Mouse (Mus musculus) kidney, embryonic 16.5 days (tissue): ENCODE data around the gene 5330417C22Rik. TPM values are rescaled to one million over a fixed set of nuclear protein-coding genes. Genes with fewer than 3 reads are reported as not detected.
A peak's percentile ranks its signal among the peaks of the same experiment; 100 is the strongest.
"Not testable (repeated sequence)": the region's sequence is repeated elsewhere in the genome, so short reads cannot be mapped to it uniquely, and the experiment has no call there.

Experiments used
- ATAC-seq: fragments of 200-750 bp; cut with Nextera tagmentation; 2 replicates; pipeline ENCODE4 v1.8.0; 2017; ENCODE audit warnings: moderate TSS enrichment; ENCODE audit not compliant: low FRiP score, low TSS enrichment
- H3K27ac ChIP-seq: fragments of 300-500 bp; sonication (generic); 2 replicates; pipeline ENCODE4 v1.5.1; 2014; ENCODE audit warnings: low read length
- H3K27me3 ChIP-seq: fragments of 300-500 bp; sonication (generic); 2 replicates; pipeline ENCODE4 v1.6.1; 2014; ENCODE audit warnings: low read length, control low read depth, mixed read lengths; ENCODE audit not compliant: insufficient read depth
- H3K36me3 ChIP-seq: fragments of 300-500 bp; sonication (generic); 2 replicates; pipeline ENCODE4 v1.6.1; 2014; ENCODE audit warnings: low read length, control low read depth, mixed read lengths; ENCODE audit not compliant: insufficient read depth
- H3K4me1 ChIP-seq: fragments of 300-500 bp; sonication (generic); 2 replicates; pipeline ENCODE4 v1.6.1; 2014; ENCODE audit warnings: low read length, control low read depth, mixed read lengths; ENCODE audit not compliant: insufficient read depth
- H3K4me2 ChIP-seq: fragments of 300-500 bp; sonication (generic); replicated peaks from 2 replicates; pipeline ENCODE4 v1.6.1; 2014; ENCODE audit warnings: low read depth, low read length
- H3K4me3 ChIP-seq: fragments of 300-500 bp; sonication (generic); 2 replicates; pipeline ENCODE4 v1.5.1; 2014; ENCODE audit warnings: mild to moderate bottlenecking, low read length
- H3K9ac ChIP-seq: fragments of 300-500 bp; sonication (generic); replicated peaks from 2 replicates; pipeline ENCODE4 v1.6.1; 2014; ENCODE audit warnings: low read length
- H3K9me3 ChIP-seq: fragments of 300-500 bp; sonication (generic); 2 replicates; pipeline ENCODE4 v1.6.1; 2016; ENCODE audit warnings: low read length, control low read depth
- WGBS: fragments of 180-500 bp; shearing (Covaris S2); extraction: QIAGEN DNeasy Blood & Tissue Kit; methylation state at CpG from one replicate; pipeline ENCODE4 v1.1.7; 2014; 5-methylcytosine and 5-hydroxymethylcytosine counted together
- polyA plus RNA-seq: library from polyadenylated mRNA; unstranded; fragments of >200 nt; fragmentation: Nextera tagmentation; extraction: Ambion mirVana; gene quantifications from 2 replicates; pipeline ENCODE4 v1.2.1, GENCODE M21; 2015

Gene 5330417C22Rik
- polyA plus RNA-seq, result 1.4 TPM in 2 replicates

- no peak within 1 kb of the TSS for H3K27ac ChIP-seq
- H3K4me3 ChIP-seq, result peak within 1 kb of the TSS; percentile 46
- 2% methylated on average over 35 of the region's 35 CpGs for WGBS
- peak within 1 kb of the TSS; percentile 43; the same call in 1 of the 2 replicates for H3K9ac ChIP-seq
- peaks cover 12% of the 10 kb centered on the region; the same call in 1 of the 2 replicates for H3K4me1 ChIP-seq
- peak; percentile 69 for ATAC-seq
- no peaks in the 10 kb centered on the region for H3K36me3 ChIP-seq
- H3K4me2 ChIP-seq, result peak within 1 kb of the TSS; percentile 72
- peaks cover 19% of the 10 kb centered on the region for H3K27me3 ChIP-seq
- no peaks in the 10 kb centered on the region for H3K9me3 ChIP-seq
Observed at GRCm38 (mm10) chr3:108536517-108537260, at the start of gene 5330417C22Rik. TSS of gene 5330417C22Rik (minus strand) at chr3:108536536.

GRCm38 (mm10) chr3:108584580-108584979 lies 48.2 kb upstream of the 5330417C22Rik start:
- H3K36me3 ChIP-seq, result no peaks in the 10 kb centered on the region; the same call in 1 of the 2 replicates
- no peaks in the 10 kb centered on the region for H3K4me1 ChIP-seq
- ATAC-seq, result no peak
- H3K27me3 ChIP-seq, result no peaks in the 10 kb centered on the region
- no peak overlapping the region for H3K9ac ChIP-seq
- H3K9me3 ChIP-seq, result no peaks in the 10 kb centered on the region
- no peak overlapping the region for H3K27ac ChIP-seq
- 76% methylated on average over 4 of the region's 4 CpGs for WGBS
- H3K4me2 ChIP-seq, result no peak overlapping the region
- no peak overlapping the region for H3K4me3 ChIP-seq

- Histone ChIP-seq H3K4me2 (no peak overlapping the region), H3K9me3 (no peaks in the 10 kb centered on the region), H3K4me3 (no peak overlapping the region), H3K9ac (no peak overlapping the region), H3K27me3 (no peaks in the 10 kb centered on the region), H3K4me1 (peaks cover 8% of the 10 kb centered on the region; the same call in 1 of the 2 replicates), H3K36me3 (0 out of 2 replicates have a peak, but pooled peaks cover 2% of the 10 kb centered on the region), H3K27ac (no peak overlapping the region)
- whole genome bisulfite sequencing, result 83% methylated on average over 5 of the region's 5 CpGs
- no peak for ATAC-seq
Observed at GRCm38 (mm10) chr3:108574018-108574417, 37.7 kb upstream of the 5330417C22Rik start.

GRCm38 (mm10) chr3:108572309-108573010 lies 36.1 kb upstream of the 5330417C22Rik start:
- ATAC-seq, result no peak
- peak overlapping the region; percentile 83 for H3K9ac ChIP-seq
- no peaks in the 10 kb centered on the region for H3K9me3 ChIP-seq
- H3K4me2 ChIP-seq, result peak overlapping the region; percentile 63
- peak overlapping the region; percentile 72 for H3K4me3 ChIP-seq
- H3K36me3 ChIP-seq, result no peaks in the 10 kb centered on the region
- WGBS, result 42% methylated on average over 18 of the region's 18 CpGs
- no peaks in the 10 kb centered on the region for H3K27me3 ChIP-seq
- H3K4me1 ChIP-seq, result peaks cover 8% of the 10 kb centered on the region; the same call in 1 of the 2 replicates
- no peak overlapping the region for H3K27ac ChIP-seq

GRCm38 (mm10) chr3:108571443-108572294 lies 35.3 kb upstream of the 5330417C22Rik start, which contains the start of gene Taf13:
TSS of gene Taf13 (plus strand) at chr3:108571698.
- Histone ChIP-seq H3K27ac (peak within 1 kb of the TSS; percentile 52), H3K4me1 (peaks cover 8% of the 10 kb centered on the region; the same call in 1 of the 2 replicates), H3K9me3 (no peaks in the 10 kb centered on the region), H3K9ac (peak within 1 kb of the TSS; percentile 83), H3K4me2 (peak within 1 kb of the TSS; percentile 63), H3K4me3 (peak within 1 kb of the TSS; percentile 72), H3K27me3 (no peaks in the 10 kb centered on the region), H3K36me3 (no peaks in the 10 kb centered on the region)
- peak; percentile 99 for ATAC-seq
- WGBS, result under 1% methylated on average over 42 of the region's 42 CpGs

- 89% methylated on average over 14 of the region's 14 CpGs for WGBS
- ATAC-seq, result no peak
Observed at GRCm38 (mm10) chr3:108570813-108571212, 34.5 kb upstream of the 5330417C22Rik start.

GRCm38 (mm10) chr3:108569636-108570035 lies 33.3 kb upstream of the 5330417C22Rik start:
- ATAC-seq, H3K4me2 ChIP-seq: not testable (repeated sequence)
- WGBS, result 57% methylated on average over 3 of the region's 3 CpGs

More at GRCm38 (mm10) chr3:108570813-108571212, 34.5 kb upstream of the 5330417C22Rik start:
- Histone ChIP-seq H3K27ac (no peak overlapping the region), H3K4me3 (peak overlapping the region; percentile 72; the same call in 1 of the 2 replicates), H3K4me1 (peaks cover 8% of the 10 kb centered on the region; the same call in 1 of the 2 replicates), H3K4me2 (peak overlapping the region; percentile 63), H3K27me3 (no peaks in the 10 kb centered on the region), H3K9ac (no peak overlapping the region), H3K36me3 (no peaks in the 10 kb centered on the region), H3K9me3 (no peaks in the 10 kb centered on the region)

GRCm38 (mm10) chr3:108567990-108568877 lies 31.9 kb upstream of the 5330417C22Rik start:
- no peak overlapping the region for H3K4me3 ChIP-seq
- H3K27ac ChIP-seq, result no peak overlapping the region
- 60% methylated on average over 15 of the region's 15 CpGs for WGBS
- H3K4me2 ChIP-seq, result no peak overlapping the region
- H3K9me3 ChIP-seq, result no peaks in the 10 kb centered on the region
- no peak overlapping the region for H3K9ac ChIP-seq
- H3K4me1 ChIP-seq, result 0 out of 2 replicates have a peak, but pooled peaks cover 8% of the 10 kb centered on the region
- H3K27me3 ChIP-seq, result no peaks in the 10 kb centered on the region
- no peak for ATAC-seq
- no peaks in the 10 kb centered on the region for H3K36me3 ChIP-seq

More at GRCm38 (mm10) chr3:108569636-108570035, 33.3 kb upstream of the 5330417C22Rik start:
- H3K4me1 ChIP-seq, H3K27me3 ChIP-seq, H3K4me3 ChIP-seq, H3K27ac ChIP-seq, H3K36me3 ChIP-seq, H3K9me3 ChIP-seq, H3K9ac ChIP-seq: not testable (repeated sequence)
